Mouse (Mus musculus) v-Abl transformed pro-B cells (cell line): Measurements from ENCODE around the gene Tle2.

ENCODE experiments used
- in situ Hi-C, 2 experiments: fragments of 400-800 bp; cut with MboI; formaldehyde crosslinking; loops; one replicate each; pipeline ENCODE4 v1.15.1; 2025; ENCODE audit not compliant: unreplicated experiment in 2 of 2

Gene Tle2

GRCm38 (mm10) chr10:81628390-81628789, 54.0 kb downstream of the Tle2 start, which contains the start of gene Ankrd24:
Ankrd24 (plus strand) TSS chr10:81628540.
- in situ Hi-C loops = loop anchor here in 1 of 2 experiments (25.0 kb wide), 1 partner anchor 984 kb away; the partner anchor contains the start of gene 1190007I07Rik

- in situ Hi-C loops = loop anchor here in 1 of 2 experiments (25.0 kb wide), 1 partner anchor 979 kb away; the partner anchor contains the start of gene 1190007I07Rik
Observed at GRCm38 (mm10) chr10:81633253-81634099, 59.1 kb downstream of the Tle2 start.

- in situ Hi-C loops = loop anchor here in 1 of 2 experiments (25.0 kb wide), 1 partner anchor 976 kb away; the partner anchor contains the start of gene 1190007I07Rik
Observed at GRCm38 (mm10) chr10:81636338-81636737, 62.0 kb downstream of the Tle2 start.

DNA sequence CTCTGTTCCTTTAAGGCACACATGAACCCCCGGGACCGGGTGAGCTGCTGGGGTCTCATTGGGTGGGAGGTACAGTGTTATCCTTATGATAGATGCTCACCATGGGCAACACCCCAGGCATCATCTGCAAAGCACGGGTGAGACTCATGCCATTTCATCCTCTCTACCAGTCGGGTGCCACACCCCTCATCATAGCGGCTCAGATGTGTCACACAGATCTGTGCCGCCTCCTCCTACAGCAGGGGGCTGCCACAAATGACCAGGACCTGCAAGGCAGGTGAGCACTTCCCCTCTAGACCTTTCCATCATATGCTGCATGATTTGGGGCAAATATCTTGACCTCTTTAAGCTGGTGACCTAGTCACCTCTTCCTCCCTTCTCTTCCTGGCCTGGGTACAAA, 63.7 kb downstream of the Tle2 start:
- in situ Hi-C loops = loop anchor here in 1 of 2 experiments (25.0 kb wide), 1 partner anchor 974 kb away; the partner anchor contains the start of gene 1190007I07Rik
